Mouse (Mus musculus): ENCODE results near the gene Saysd1. TPM values are rescaled to one million over a fixed set of nuclear protein-coding genes. Genes with fewer than 3 reads are reported as not detected.
A peak's percentile ranks its signal among the peaks of the same experiment; 100 is the strongest.

Saysd1 gene
- total RNA-seq, 2 experiments from 2014 or later: 4.6 to 4.8 TPM

DNA sequence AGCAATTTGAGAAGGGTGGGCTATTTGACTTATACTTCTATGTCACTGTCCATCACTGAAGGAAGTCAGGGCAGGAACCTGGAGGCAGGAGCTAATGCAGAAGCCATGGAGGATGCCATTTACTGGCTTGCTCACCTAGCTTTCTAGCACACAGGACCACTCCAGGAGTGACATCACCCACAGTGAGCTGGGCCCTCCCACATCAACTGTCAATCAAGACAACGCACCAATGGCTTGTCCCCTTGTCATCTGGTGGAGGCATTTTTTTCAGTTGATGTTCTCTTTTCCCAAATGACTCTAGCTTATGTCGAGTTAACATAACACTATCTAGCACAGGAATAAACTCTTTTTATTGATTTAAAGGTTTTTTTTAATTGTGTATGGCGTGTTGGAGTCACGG lies 30.9 kb upstream of the Saysd1 start:
- intact Hi-C loops (cut with DNase I): no loop called here
- no peak for DNase-seq (ENCODE audit: extremely low spot score in 1 of 2, low spot score in 2 of 2)

DNA sequence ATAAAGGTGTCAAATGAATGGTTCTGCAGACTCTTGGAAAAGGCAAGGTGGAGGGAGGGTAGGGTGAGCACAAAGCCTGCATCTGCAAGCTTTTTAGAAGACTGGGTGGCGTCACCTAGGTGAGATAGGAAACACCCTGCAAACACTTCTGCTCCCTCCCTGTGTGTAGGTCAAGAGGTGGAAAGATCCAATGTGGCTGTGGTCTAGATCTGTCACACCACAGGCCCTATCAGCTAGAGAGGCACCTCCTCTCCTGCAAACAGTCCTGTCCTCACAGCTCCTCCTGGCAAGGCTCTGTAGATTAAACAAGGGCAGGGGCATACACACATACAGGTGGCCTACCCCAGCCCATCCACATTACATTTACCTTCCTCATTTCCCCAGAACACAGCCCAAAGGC lies 30.1 kb upstream of the Saysd1 start:
- no peak for DNase-seq (ENCODE audit: extremely low spot score in 1 of 2, low spot score in 2 of 2)
- intact Hi-C loops (cut with DNase I): no loop called here

DNA sequence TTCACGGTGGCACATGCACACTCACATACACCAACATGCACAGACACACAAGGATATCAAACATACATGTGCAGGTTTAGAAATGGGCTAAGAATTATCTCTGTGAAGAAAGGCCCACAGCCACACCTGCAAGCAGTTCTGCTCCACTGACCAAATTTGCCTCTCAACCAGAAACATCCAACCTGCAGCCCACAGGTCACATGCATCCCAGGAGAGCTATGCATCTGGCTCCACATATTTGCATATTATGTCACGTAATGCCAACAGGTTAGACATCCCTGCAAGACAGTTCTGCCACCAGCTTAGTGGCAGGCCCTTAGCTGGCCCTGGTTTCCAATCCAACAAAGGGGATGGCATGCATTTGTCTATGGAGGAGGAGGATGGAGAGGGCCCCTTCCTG lies 29.7 kb upstream of the Saysd1 start:
- intact Hi-C loops (cut with DNase I): no loop called here
- no peak for DNase-seq (ENCODE audit: extremely low spot score in 1 of 2, low spot score in 2 of 2)

DNA sequence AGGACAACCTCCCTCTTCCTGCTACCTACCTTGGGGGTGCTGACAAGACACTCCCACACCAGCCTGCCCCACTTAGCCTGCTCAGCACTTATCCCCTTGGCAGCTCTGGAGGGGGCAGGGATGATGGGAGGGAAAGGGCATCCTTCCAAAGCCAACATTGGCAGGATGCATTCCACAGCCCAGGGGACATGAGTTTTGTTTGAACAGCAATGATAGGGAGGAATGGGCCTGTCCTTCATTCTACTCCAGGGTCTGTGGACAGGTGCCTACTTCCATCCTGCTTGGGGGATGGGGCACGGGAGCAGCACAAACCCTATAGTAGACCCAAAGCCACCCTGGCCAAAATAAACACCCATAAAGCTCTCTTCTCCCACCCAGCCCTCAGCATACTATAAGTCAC lies 27.1 kb upstream of the Saysd1 start:
- intact Hi-C loops (cut with DNase I): no loop called here
- DNase-seq (ENCODE audit: extremely low spot score in 1 of 2, low spot score in 2 of 2): peak in 1 of 2 experiments; percentile 38

DNA sequence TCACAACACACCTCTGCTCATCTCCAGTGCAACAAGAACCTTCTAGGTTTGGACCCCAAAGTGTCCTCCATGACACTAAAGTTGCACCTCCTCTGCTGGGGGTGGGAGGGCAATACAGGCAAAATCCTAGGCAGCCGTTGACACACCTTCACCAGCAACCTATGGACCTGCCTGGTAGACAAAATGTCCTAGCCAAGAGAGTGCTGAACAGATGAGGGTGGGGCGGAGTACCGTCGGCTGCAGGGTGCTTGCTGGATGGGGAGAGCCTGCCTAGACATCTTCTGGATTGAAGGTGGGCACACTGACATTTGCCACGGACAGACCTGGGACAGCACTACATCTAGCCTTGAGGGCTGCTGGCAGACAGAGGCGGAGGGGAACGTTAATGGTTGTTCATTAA lies 26.1 kb upstream of the Saysd1 start:
- intact Hi-C loops (cut with DNase I): no loop called here
- no peak for DNase-seq (ENCODE audit: extremely low spot score in 1 of 2, low spot score in 2 of 2)

DNA sequence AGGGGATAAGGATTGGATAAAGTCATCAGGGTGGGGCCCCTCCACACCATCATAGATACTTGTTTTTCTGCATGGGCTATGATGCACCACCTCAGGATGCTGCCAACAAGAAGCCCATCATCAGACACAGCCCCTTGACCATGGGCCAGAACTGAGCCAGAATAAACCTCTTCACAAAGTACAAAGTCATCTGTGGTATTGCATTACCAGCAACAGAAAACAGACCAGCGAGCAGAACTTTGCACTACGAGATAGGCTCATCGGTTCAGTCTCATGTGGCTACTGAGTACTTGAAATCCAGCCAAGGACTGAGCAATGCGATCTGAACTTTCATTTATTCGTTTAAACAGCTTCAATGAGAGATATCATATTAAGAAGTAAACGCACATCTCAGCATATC lies 24.4 kb upstream of the Saysd1 start:
- intact Hi-C loops (cut with DNase I): loop anchor here (2.0 kb wide), 1 partner anchor 16 kb away; no protein-coding TSS in a partner anchor
- no peak for DNase-seq (ENCODE audit: extremely low spot score in 1 of 2, low spot score in 2 of 2)

DNA sequence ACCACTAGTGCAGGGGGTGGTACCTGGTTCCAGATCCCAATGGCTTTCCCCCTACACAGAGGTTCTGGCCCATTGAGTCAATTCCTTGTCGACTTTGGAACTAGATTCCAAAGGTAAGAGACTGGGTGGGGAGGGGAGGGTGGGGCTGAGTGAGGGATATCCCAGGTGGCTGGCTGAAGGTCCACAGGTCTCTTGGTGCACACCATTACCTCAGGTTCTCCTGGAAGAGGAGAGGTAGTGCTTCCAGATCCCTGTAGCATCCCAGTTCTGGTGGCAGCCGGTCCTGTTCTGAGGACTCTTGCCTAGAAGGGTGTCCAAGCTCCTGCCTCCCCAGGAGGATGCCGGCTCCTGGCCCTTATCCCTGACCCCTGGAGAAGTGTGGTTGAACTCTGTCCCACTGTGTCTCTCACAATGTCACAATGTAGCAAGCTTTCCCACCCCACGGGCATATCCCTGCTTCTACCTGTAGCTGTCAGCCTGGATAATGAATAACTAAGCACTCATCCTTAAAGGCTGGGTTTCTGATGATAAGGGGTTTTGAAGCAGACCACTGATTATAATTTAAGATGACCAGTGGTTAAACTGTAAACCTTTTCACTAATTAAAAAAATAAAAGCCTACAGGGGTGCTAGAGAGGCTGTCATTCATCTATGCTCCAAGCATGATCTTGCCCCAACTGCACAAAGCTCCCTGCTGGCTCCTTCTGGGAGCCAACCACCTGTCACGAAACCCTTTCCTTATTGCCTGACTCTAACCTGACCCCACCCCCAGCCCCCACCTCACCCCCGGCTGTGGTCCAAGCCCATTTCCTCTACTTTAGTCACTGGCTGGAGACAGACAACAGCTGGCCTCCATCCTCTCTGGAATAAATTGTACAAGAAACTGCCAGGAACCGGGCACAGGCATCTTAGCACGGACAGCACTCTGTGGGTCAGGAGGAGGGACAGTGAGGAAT lies 20.7 kb upstream of the Saysd1 start:
- no peak for DNase-seq (ENCODE audit: extremely low spot score in 1 of 2, low spot score in 2 of 2)
- intact Hi-C loops (cut with DNase I): loop anchor here (10.0 kb wide), 1 partner anchor 76 kb away; no protein-coding TSS in a partner anchor

DNA sequence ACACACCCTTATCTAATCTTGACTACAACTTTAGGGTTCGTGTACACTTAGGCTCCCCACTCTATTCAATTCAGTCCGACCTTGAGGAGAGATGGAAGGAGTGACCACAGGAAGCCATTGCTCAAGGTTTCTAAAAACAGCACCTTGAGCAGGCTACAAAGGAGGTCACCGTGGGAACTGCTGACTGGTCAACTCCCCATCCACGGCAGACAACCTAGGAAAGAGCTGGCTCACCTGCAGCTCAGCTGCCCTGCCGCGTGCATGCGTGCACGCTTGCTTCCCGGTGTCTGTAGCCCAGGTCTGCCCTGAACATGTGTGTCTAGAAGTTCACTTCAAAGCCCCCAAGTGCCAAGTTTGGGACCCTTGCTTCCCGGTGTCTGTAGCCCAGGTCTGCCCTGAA lies 19.3 kb upstream of the Saysd1 start:
- intact Hi-C loops (cut with DNase I): loop anchor here (10.0 kb wide), 1 partner anchor 77 kb away; no protein-coding TSS in a partner anchor
- no peak for DNase-seq (ENCODE audit: extremely low spot score in 1 of 2, low spot score in 2 of 2)

DNA sequence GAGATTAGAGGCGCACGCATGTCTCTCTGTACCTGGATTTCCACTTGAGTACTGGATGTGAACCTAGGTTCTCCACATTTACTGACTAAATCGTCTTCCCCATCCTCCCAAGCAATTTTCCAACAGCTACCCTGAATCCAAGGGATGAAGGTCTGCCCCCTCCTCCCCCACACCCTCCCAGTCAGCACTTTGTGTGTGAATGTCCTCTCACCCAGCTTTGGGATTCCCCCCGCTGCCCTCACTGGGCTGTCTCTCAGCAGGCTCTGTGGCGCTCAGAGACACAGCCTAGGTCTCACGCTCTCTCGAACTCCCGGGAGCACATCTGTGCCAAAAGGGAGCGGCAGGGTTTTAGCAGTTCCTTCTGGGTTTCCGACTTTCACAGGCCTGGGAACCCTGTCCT lies 17.4 kb upstream of the Saysd1 start:
- no peak for DNase-seq (ENCODE audit: extremely low spot score in 1 of 2, low spot score in 2 of 2)
- intact Hi-C loops (cut with DNase I): loop anchor here (10.0 kb wide), 1 partner anchor 79 kb away; no protein-coding TSS in a partner anchor

DNA sequence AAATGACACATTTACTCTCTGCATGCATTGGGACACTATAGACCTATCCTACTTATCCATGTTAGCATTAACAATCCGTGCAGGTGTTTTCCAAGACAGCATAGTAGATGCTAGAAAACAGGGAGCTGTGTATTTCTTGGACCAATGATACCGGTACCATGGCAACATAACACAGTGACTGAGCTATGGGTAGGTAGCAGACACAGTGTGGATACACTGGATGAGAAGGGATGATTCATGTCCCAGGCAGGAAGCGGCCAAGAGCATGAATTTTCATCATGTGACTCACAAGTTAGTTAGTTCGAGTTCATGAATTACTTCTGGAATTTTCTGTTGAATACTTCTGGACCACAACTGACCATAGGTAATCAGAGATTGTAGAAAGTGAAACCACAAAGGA lies 16.6 kb upstream of the Saysd1 start:
- intact Hi-C loops (cut with DNase I): loop anchor here (5.0 to 10.0 kb wide), 2 partner anchors 37 to 80 kb away; no protein-coding TSS in a partner anchor
- no peak for DNase-seq (ENCODE audit: extremely low spot score in 1 of 2, low spot score in 2 of 2)

DNA sequence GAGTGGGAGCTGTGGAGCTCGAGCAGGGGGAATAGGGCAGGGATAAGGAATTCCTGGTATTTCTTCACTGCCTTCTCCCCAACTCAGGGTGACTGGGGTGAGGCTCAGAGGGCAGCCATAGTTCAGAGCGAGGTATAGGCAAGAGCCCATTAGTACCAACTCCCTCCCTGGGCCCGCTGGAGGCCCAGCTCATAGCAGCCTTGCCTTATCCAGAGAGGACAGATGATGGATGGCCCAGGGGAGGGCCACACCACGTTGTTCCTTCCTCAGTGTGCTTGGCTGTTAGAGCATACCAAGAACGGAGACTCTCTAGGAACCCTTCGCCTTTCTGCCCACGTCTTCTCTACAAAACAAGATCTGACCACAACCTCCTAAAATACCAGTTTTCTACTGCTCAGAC lies 15.9 kb upstream of the Saysd1 start:
- no peak for DNase-seq (ENCODE audit: extremely low spot score in 1 of 2, low spot score in 2 of 2)
- intact Hi-C loops (cut with DNase I): loop anchor here (5.0 to 10.0 kb wide), 2 partner anchors 38 to 81 kb away; no protein-coding TSS in a partner anchor

DNA sequence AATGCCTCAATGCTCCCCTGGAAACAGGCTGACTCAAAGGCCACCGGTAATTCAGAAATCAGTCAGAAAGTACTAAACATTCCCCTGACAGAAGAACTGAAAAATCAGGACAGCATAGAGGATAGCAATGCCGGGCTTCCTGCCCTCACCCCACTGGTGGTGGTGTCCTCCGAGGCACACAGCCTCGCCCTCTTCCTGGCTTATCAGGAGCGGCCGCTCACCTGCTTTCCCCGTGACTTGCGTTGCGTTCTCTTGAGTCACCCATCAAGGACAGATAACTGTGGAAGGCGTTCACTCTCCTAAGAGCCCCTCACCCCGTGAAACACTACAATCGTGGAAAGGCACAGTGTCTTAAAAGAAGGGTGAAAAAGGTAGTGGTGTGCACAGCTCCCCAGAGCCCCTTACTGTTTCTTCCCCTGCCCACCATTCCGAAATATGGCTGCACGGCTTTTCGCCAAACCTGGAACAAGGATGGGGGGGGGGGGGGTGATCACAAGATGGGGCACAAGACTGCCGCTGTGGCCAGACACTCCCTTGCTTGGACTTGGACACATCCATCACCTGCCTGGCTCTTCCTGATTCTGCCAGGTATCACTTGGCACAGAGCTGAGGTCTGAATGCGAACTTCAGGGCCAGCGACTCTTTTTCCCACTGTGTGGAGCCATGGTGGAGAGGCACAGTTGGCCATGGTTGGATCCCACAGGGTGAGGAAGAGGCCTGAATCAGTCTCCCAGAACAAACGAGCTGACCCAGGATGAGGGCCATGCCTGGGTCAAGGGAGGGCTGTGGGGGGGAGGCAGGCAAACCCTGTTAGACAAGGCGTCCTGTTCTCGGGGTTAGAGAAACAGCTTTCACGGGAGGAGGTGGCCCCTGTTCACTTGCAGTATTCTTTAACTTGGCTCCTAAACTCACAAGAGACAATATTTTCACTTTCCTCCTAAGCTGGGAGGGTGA lies 11.1 kb upstream of the Saysd1 start:
- no peak for DNase-seq (ENCODE audit: extremely low spot score in 1 of 2, low spot score in 2 of 2)
- intact Hi-C loops (cut with DNase I): loop anchor here (5.0 to 10.0 kb wide), 2 partner anchors 43 to 85 kb away; no protein-coding TSS in a partner anchor

DNA sequence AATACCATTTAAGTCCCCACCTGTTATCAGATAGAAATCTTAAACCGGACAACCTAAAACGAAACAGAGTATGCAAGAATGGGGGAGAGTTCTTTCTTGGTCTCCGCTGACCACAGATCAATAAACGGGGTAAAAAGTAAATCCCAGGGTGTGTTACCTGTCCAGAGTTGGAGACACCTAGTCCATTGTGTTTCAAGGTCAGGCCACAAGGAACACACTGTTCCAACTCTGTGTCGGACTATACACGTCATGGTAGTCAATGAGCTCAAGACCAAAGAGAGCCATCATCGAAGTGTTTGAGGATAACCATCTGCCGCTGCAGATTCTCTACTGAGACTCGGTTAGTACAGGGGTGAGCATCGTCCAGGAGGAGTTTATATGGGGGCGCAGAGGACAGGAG lies 10.2 kb upstream of the Saysd1 start:
- intact Hi-C loops (cut with DNase I): no loop called here
- DNase-seq (ENCODE audit: extremely low spot score in 1 of 2, low spot score in 2 of 2): no peak

DNA sequence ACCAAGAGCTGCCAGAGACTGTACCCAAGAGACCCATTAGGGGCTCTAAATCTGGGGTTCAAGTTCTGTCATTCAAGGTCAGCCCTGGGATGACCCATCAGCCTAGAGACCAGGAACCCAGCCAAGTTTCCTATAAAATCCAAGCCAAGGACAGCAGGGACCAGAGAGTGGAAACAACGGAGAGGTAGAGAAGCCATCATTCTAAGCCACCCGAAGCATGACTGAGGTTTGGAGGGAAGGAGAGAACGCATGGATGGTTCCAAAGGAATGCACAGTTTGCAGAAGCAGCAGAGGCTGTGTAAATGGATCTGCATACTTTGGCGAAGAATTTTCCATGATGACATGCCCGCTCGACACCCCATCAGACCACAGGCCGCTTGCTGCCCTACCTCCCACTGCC lies 9.5 kb upstream of the Saysd1 start:
- intact Hi-C loops (cut with DNase I): loop anchor here (2.0 kb wide), 1 partner anchor 15 kb away; no protein-coding TSS in a partner anchor
- no peak for DNase-seq (ENCODE audit: extremely low spot score in 1 of 2, low spot score in 2 of 2)

DNA sequence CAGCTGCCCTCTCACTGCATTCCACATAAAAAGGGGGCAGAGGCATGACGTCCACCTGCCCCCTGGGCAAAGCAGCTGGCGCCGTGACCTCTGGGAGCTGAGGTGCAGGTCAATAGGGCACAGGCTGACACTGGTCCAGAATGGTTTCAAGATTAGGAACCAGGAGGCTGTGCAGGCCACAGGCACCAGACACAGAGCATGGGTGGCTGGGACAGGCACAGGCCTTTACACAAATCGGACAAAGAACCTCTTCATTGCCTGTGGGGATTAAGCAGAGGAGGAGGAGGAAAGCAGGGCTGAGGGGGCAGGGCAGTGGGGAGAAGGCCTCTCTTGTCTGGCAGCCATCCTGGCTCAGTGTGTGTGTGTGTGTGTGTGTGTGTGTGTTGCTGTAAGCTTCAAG lies 5.8 kb upstream of the Saysd1 start:
- DNase-seq (ENCODE audit: extremely low spot score in 1 of 2, low spot score in 2 of 2): peak in 1 of 2 experiments; percentile 47
- intact Hi-C loops (cut with DNase I): no loop called here

DNA sequence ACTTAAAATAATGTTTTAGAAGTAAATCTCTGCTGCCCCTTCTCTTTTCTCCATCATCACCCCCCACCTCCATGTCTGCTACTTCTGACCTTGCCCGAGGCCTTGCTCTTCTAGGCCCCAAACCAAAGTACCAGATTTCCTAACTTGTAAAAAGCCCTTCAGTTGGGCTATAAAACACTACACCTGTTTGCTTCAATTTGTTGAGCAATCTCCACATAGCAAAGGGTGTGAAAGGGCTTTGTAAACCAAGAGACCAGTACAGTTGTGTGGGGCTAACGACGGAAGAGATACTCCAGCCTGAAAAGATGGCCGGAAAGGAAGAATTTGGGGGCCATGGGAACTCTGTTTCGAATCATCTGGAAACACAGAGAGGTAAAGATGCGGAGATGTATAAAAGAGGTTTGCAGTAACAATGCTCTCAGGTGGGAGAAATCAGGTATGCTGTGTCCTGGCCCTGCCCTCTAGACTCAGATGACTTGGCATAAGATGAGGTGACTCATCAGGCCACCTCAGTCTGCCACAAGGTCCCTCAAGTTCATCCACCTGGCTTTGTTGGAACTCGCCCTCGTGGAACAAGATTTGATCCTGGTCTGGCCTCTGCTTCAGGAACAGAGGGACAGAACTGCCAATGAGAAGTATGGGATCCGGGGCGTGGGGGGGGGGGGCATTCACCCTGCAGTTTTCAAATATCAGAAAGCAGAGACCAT lies 3.2 kb downstream of the Saysd1 start:
- no peak for DNase-seq (ENCODE audit: extremely low spot score in 1 of 2, low spot score in 2 of 2)
- intact Hi-C loops (cut with DNase I): loop anchor here (5.0 to 10.0 kb wide), 2 partner anchors 47 to 80 kb away; partner anchors contain the start of gene Kcnk5

DNA sequence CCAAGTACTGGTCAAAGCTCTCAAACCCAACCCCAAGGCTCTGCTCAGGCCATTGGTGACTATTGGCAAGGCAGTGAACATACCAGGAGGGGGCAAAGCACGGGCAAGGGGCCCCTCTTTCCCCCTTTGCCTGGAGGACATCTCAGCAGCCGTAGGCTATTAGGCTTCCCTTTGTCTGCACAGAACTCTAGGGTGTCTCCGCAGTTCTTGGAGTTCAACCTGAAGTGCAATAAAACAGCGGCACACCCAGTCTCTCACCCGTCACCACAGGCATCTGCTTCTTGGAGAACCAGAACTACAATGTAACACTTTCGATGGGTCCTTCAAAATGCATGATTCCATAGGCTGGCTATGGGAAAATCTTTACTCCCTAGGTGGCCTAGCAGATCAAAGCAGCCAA lies 10.2 kb downstream of the Saysd1 start:
- no peak for DNase-seq (ENCODE audit: extremely low spot score in 1 of 2, low spot score in 2 of 2)
- intact Hi-C loops (cut with DNase I): no loop called here

DNA sequence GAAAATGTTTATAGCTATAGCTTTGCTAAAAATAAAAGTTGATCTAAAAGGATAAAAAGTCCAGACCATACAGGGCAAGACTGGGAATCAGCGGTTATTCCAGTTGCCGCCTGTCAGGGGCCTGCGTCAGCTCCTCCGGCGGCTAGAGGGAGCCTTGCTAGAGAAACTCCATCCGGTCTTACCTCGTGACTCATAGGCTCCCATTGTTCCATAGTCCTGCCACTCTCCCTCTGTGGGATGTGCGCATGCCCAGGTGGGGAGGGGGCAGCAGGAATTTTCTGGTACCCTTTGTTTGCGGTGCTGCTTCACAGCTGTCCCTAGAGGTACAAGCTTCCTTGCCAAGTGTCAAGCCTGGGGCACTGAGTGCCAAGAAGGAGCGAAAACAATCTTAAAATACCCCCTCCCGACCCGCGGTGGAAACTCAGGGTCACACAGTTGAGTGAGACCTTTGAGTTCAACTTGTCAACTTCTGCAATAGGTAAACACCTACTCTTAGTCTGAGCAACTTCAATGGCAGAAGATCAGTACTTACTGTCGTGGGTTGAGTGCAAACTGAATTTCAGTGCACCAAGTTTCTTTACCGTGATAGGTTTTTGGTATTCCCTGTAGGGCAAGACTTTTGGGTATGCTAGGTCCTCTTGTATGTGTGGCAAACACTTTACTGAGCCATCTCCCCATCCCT lies 10.8 kb downstream of the Saysd1 start:
- intact Hi-C loops (cut with DNase I): no loop called here

More for the DNA sequence above, 10.8 kb downstream of the Saysd1 start:
- DNase-seq (ENCODE audit: extremely low spot score in 1 of 2, low spot score in 2 of 2): no peak
